Mouse (Mus musculus): ENCODE measurements around the gene Gm7945. TPM values are rescaled to one million over a fixed set of nuclear protein-coding genes. Genes with fewer than 3 reads are reported as not detected.
"Not testable (repeated sequence)": the region's sequence is repeated elsewhere in the genome, so short reads cannot be mapped to it uniquely, and the experiment has no call there.

The Gm7945 gene
- not detected in 2 replicates for polyA plus RNA-seq (2012)

GRCm38 (mm10) chr14:41386279-41386678, at the start of gene Gm7945:
Gene Gm7945, minus strand, starts transcription at chr14:41386379.
- not testable (repeated sequence) for H3K36me3 ChIP-seq (ENCODE audit: control insufficient read depth); H3K27me3 ChIP-seq (ENCODE audit: control insufficient read depth)

GRCm38 (mm10) chr14:41425393-41426075, 39.4 kb upstream of the Gm7945 start:
- not testable (repeated sequence) for H3K4me3 ChIP-seq (replicated peaks); H3K9me3 ChIP-seq (ENCODE audit: control insufficient read depth, low read length); H3K4me1 ChIP-seq (ENCODE audit: control insufficient read depth); H3K36me3 ChIP-seq (ENCODE audit: control insufficient read depth); H3K27me3 ChIP-seq (ENCODE audit: control insufficient read depth)

More at GRCm38 (mm10) chr14:41386279-41386678, at the start of gene Gm7945:
- not testable (repeated sequence) for H3K4me1 ChIP-seq (ENCODE audit: control insufficient read depth); H3K9me3 ChIP-seq (ENCODE audit: control insufficient read depth, low read length); H3K4me3 ChIP-seq (replicated peaks)

- not testable (repeated sequence) for H3K9me3 ChIP-seq (ENCODE audit: control insufficient read depth, low read length); H3K27me3 ChIP-seq (ENCODE audit: control insufficient read depth); H3K4me1 ChIP-seq (ENCODE audit: control insufficient read depth); H3K4me3 ChIP-seq (replicated peaks); H3K36me3 ChIP-seq (ENCODE audit: control insufficient read depth)
Measured at GRCm38 (mm10) chr14:41424694-41425093, 38.5 kb upstream of the Gm7945 start.

GRCm38 (mm10) chr14:41408181-41408580, 22.0 kb upstream of the Gm7945 start, which contains the start of gene Gm6482:
Gene Gm6482, minus strand, starts transcription at chr14:41408281.
- H3K27me3 ChIP-seq (ENCODE audit: control insufficient read depth); H3K36me3 ChIP-seq (ENCODE audit: control insufficient read depth); H3K4me3 ChIP-seq (replicated peaks); H3K4me1 ChIP-seq (ENCODE audit: control insufficient read depth); H3K9me3 ChIP-seq (ENCODE audit: control insufficient read depth, low read length): not testable (repeated sequence)

- H3K9me3 ChIP-seq (ENCODE audit: control insufficient read depth, low read length); H3K27me3 ChIP-seq (ENCODE audit: control insufficient read depth); H3K4me1 ChIP-seq (ENCODE audit: control insufficient read depth); H3K4me3 ChIP-seq (replicated peaks); H3K36me3 ChIP-seq (ENCODE audit: control insufficient read depth): not testable (repeated sequence)
Measured at GRCm38 (mm10) chr14:41348309-41348708, 37.9 kb downstream of the Gm7945 start, which contains the start of gene Gm5798. Gene Gm5798, plus strand, starts transcription at chr14:41348609.

Other genes starting within 250 kb of the Gm7945 start
- not detected in 2 replicates for gene Mbl1, start 234.9 kb downstream of the Gm7945 start, polyA plus RNA-seq (2012)
- 0.03 TPM in 1 of 2 replicates, not detected in the other for gene Sftpd, start 201.2 kb downstream of the Gm7945 start, polyA plus RNA-seq (2012)
- not detected in 2 replicates for gene Gm2832, start 107.6 kb downstream of the Gm7945 start, polyA plus RNA-seq (2012)
- gene Gm5798, start 37.8 kb downstream of the Gm7945 start, polyA plus RNA-seq (2012) = not detected in 2 replicates
- gene Gm6482, start 21.9 kb upstream of the Gm7945 start, polyA plus RNA-seq (2012) = not detected in 2 replicates
- not detected in 2 replicates for gene Gm7954, start 67.1 kb upstream of the Gm7945 start, polyA plus RNA-seq (2012)
- gene Gm3486, start 103.1 kb upstream of the Gm7945 start, polyA plus RNA-seq (2012) = not detected in 2 replicates
- gene Gm7970, start 169.2 kb upstream of the Gm7945 start, polyA plus RNA-seq (2012) = not detected in 2 replicates
- gene 1700049E17Rik2, start 186.8 kb upstream of the Gm7945 start, polyA plus RNA-seq (2012) = not detected in 2 replicates
- gene Gm3072, start 238.2 kb upstream of the Gm7945 start, polyA plus RNA-seq (2012) = not detected in 2 replicates

All from erythroblast, embryonic 14.5 days (primary cell).